Mouse (Mus musculus): Measurements from ENCODE around the gene Romo1.
A peak's percentile ranks its signal among the peaks of the same experiment; 100 is the strongest.
"Not testable (repeated sequence)": the region's sequence is repeated elsewhere in the genome, so short reads cannot be mapped to it uniquely, and the experiment has no call there.

Romo1 gene

GRCm38 (mm10) chr2:156180094-156180821 lies 36.4 kb downstream of the Romo1 start, which contains the start of gene Rbm39:
Gene Rbm39, minus strand, starts transcription at chr2:156180238.
- peak; percentile 100 for DNase-seq

- DNase-seq, result no peak
These were observed 37.2 kb downstream of the Romo1 start for GRCm38 (mm10) chr2:156180824-156181590.

GRCm38 (mm10) chr2:156181592-156181991 lies 37.8 kb downstream of the Romo1 start:
- no peak for DNase-seq

- DNase-seq, result not testable (repeated sequence)
These were observed 45.4 kb downstream of the Romo1 start for GRCm38 (mm10) chr2:156189241-156189640.

GRCm38 (mm10) chr2:156190004-156190896 lies 46.4 kb downstream of the Romo1 start:
- DNase-seq, result no peak

DNA sequence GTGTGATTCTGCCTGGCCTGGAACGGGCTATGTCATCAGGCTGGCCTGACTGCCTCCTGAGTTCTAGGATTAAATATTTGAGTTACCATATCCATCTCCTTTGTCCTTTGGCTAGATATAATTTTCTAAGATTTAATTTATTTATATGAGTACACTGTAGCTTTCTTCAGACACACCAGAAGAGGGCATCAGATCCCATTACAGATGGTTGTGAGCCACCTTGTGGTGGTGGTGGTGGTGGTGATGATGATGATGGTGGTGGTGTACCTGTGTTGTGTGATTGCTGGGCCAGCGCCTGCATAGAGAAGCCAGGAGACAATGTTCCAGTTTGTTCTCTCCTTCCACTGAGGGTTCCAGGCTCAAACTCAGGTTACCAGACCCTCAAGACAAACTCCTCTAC lies 47.7 kb downstream of the Romo1 start:
- no peak for DNase-seq

- no peak for DNase-seq
These were observed 48.2 kb downstream of the Romo1 start for GRCm38 (mm10) chr2:156192068-156192467.

DNA sequence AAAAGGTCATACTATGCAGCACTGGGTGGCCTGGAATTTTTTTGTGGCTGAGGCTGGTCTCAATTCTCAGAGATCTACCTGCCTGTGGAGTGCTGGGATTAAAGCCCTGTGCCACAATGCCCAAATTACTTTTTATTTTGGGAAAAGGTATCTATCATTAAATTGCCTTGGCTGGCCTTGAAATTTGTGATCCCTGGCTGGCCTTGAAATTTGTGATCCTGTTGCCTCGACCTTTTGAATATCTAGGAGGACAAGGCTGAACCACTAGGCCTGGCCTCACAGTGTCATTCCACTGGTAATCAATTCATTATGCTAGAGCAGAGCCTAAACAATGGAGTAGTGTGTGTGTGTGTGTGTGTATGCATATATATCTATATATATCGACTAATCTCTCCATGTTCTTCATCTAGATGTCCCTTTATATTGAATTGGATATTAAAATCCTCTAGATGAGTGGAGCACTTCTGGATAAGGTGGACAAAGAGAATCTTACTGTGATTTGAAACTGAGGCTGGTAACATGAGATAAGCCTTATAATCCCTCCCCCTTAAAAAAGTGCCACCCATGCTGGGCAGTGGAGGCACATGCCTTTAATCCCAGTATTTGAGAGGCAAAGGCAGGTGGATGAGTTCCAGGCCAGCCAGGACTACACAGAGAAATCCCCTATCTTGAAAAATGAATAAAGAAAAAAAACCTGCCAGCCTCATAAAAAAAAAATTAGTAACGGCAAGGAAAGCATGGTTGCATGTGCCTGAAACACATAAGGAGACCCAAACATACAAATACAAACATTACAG lies 49.4 kb downstream of the Romo1 start:
- no peak for DNase-seq

DNA sequence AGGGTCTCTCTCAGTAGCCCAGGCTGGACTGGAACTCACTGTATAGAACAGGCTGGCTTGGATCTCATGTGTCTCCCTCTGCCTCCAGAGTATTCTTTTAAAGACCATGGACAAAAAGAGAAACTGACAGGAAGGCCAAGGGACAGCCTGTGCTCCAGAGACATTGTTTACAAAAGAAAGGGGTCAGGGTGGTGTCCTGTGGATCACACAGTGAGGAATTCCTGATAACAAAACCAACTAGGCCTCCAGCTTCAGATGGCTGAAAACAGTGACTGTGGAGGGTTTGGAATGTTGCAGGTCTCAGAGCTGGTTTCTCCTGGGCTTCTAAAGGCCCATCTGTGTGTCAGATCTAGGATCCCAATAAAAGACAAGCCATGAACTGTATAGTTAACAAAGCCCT lies 50.7 kb downstream of the Romo1 start:
- DNase-seq, result no peak
